Mouse (Mus musculus) adrenal gland, adult 2 months (tissue): ENCODE results near the gene Slc8b1. TPM values are rescaled to one million over a fixed set of nuclear protein-coding genes. Genes with fewer than 3 reads are reported as not detected.
"Not testable (repeated sequence)": the region's sequence is repeated elsewhere in the genome, so short reads cannot be mapped to it uniquely, and the experiment has no call there.

Experiments
- DNase-seq: peaks from one replicate; pipeline ENCODE4 v3.0.0; 2021
- polyA plus RNA-seq: library from polyadenylated mRNA; depleted of rRNA; stranded (reverse); fragments of >200 nt; gene quantifications from 2 replicates; pipeline ENCODE4 v1.2.3, GENCODE M21; 2012
- total RNA-seq, 2 experiments: library from RNA; stranded (reverse); gene quantifications; 2 replicates each; pipeline ENCODE4 v1.2.3; 2021

Gene Slc8b1
- total and polyA plus RNA-seq, 3 experiments, result 25.5 to 49.3 (median 46.3) TPM

- no peak for DNase-seq
Measured at GRCm38 (mm10) chr5:120495703-120496226, 15.2 kb upstream of the Slc8b1 start.

GRCm38 (mm10) chr5:120497071-120497470 lies 13.9 kb upstream of the Slc8b1 start:
- DNase-seq, result no peak

- no peak for DNase-seq
Measured at GRCm38 (mm10) chr5:120499202-120499601, 11.8 kb upstream of the Slc8b1 start.

- DNase-seq, result not testable (repeated sequence)
Measured at GRCm38 (mm10) chr5:120500609-120501008, 10.4 kb upstream of the Slc8b1 start.

- DNase-seq, result no peak
Measured at GRCm38 (mm10) chr5:120502147-120502621, 8.8 kb upstream of the Slc8b1 start.

- no peak for DNase-seq
Measured at GRCm38 (mm10) chr5:120502675-120503143, 8.3 kb upstream of the Slc8b1 start.

- peak; percentile 89 for DNase-seq
Measured at GRCm38 (mm10) chr5:120503144-120503795, 7.7 kb upstream of the Slc8b1 start, which contains the start of gene Plbd2. Gene Plbd2 (minus strand): TSS chr5:120503625.

- peak; percentile 87 for DNase-seq
Measured at GRCm38 (mm10) chr5:120505368-120505767, 5.6 kb upstream of the Slc8b1 start.

GRCm38 (mm10) chr5:120505781-120506180 lies 5.2 kb upstream of the Slc8b1 start:
- DNase-seq, result no peak

GRCm38 (mm10) chr5:120506490-120506889 lies 4.5 kb upstream of the Slc8b1 start:
- no peak for DNase-seq

GRCm38 (mm10) chr5:120507311-120507710 lies 3.7 kb upstream of the Slc8b1 start:
- no peak for DNase-seq

GRCm38 (mm10) chr5:120511643-120512220 lies 764 bp downstream of the Slc8b1 start:
- peak; percentile 79 for DNase-seq

- no peak for DNase-seq
Measured at GRCm38 (mm10) chr5:120512911-120513555, 2.1 kb downstream of the Slc8b1 start.

- DNase-seq, result peak; percentile 84
Measured at GRCm38 (mm10) chr5:120514031-120514677, 3.2 kb downstream of the Slc8b1 start.

GRCm38 (mm10) chr5:120514754-120515153 lies 3.8 kb downstream of the Slc8b1 start:
- DNase-seq, result no peak

GRCm38 (mm10) chr5:120515451-120515850 lies 4.5 kb downstream of the Slc8b1 start:
- no peak for DNase-seq

- peak; percentile 78 for DNase-seq
Measured at GRCm38 (mm10) chr5:120516221-120516984, 5.4 kb downstream of the Slc8b1 start.

- DNase-seq, result peak; percentile 76
Measured at GRCm38 (mm10) chr5:120517552-120517951, 6.6 kb downstream of the Slc8b1 start.

- DNase-seq, result no peak
Measured at GRCm38 (mm10) chr5:120522649-120523048, 11.7 kb downstream of the Slc8b1 start.

- no peak for DNase-seq
Measured at GRCm38 (mm10) chr5:120524736-120525135, 13.8 kb downstream of the Slc8b1 start.

- no peak for DNase-seq
Measured at GRCm38 (mm10) chr5:120525737-120526136, 14.8 kb downstream of the Slc8b1 start.
